In genomic region chr5:120619201-120619600, GRCm38 (mm10) we compare ENCODE assay signal across 9 mouse cellular contexts. TPM values are rescaled to one million over a fixed set of nuclear protein-coding genes. Genes with fewer than 3 reads are reported as not detected.
DNase-seq lines count a peak whose midpoint lies in the region; ATAC-seq and TF ChIP-seq lines count a peak whose summit lies in the region.
"Had no signal": no experiment of that assay in that cellular context is flagged by ENCODE, and none has a peak within 500 bp of the region (broad histone marks: within the 10 kb centered on the region; RNA-seq: fewer than 3 reads in every experiment).

No protein-coding gene starts in this region.

- no peaks in the 10 kb centered on the region for H3K4me1 ChIP-seq in intestine, postnatal 0 days (replicated peaks; ENCODE audit: control insufficient read depth, insufficient read depth, low read length)
- no peaks in the 10 kb centered on the region for H3K4me1 ChIP-seq in intestine, embryonic 16.5 days (ENCODE audit: control insufficient read depth, insufficient read depth, low read length)
- no peaks in the 10 kb centered on the region for H3K4me1 ChIP-seq in MEL (ENCODE audit: control insufficient read depth in 1 of 2, insufficient read depth in 2 of 2, low read length in 2 of 2)
- H3K4me1 ChIP-seq in liver, embryonic 13.5 days (replicated peaks), result peaks cover 4% of the 10 kb centered on the region

- H3K9me3 ChIP-seq in intestine, postnatal 0 days (ENCODE audit: control insufficient read depth), result no peaks in the 10 kb centered on the region
- H3K9me3 ChIP-seq in intestine, embryonic 16.5 days (ENCODE audit: control insufficient read depth, low read length), result peaks cover 5% of the 10 kb centered on the region; the same call in 1 of the 2 replicates
- H3K9me3 ChIP-seq in MEL (replicated peaks; ENCODE audit: insufficient read depth, low read length), result no peaks in the 10 kb centered on the region
- peaks cover 6% of the 10 kb centered on the region for H3K9me3 ChIP-seq in liver, embryonic 13.5 days (replicated peaks)

- no peak for TF ChIP-seq EP300 in MEL (IDR thresholded peaks at IDR 0.05; ENCODE audit: low read depth in 1 of 2, low read length in 2 of 2)

- no peak for ATAC-seq in intestine, postnatal 0 days
- ATAC-seq in intestine, embryonic 16.5 days, result no peak
- no peak for ATAC-seq in liver, embryonic 13.5 days (ENCODE audit: low read depth)

- no peak overlapping the region for H3K9ac ChIP-seq in intestine, postnatal 0 days (ENCODE audit: low read depth, low read length)
- H3K9ac ChIP-seq in intestine, embryonic 16.5 days (ENCODE audit: low read depth, low read length), result no peak overlapping the region
- H3K9ac ChIP-seq in MEL (ENCODE audit: control insufficient read depth, low read depth, low read length, poor library complexity, severe bottlenecking), result no peak overlapping the region
- H3K9ac ChIP-seq in liver, embryonic 13.5 days, result no peak overlapping the region

- no peak for TF ChIP-seq POLR2A in MEL (IDR thresholded peaks at IDR 0.05; ENCODE audit: control insufficient read depth in 1 of 2, insufficient read depth in 1 of 2, low read depth in 1 of 2, low read length in 2 of 2, poor library complexity in 1 of 2)

- H3K4me3 ChIP-seq in intestine, postnatal 0 days (ENCODE audit: low read depth, low read length), result no peak overlapping the region
- H3K4me3 ChIP-seq in intestine, embryonic 16.5 days (ENCODE audit: low read length), result no peak overlapping the region
- H3K4me3 ChIP-seq in C2C12 (ENCODE audit: insufficient read depth, poor library complexity, severe bottlenecking) (no peak overlapping the region), MEL (ENCODE audit: control insufficient read depth in 1 of 2, insufficient read depth in 1 of 2, low read depth in 2 of 2, low read length in 2 of 2) (no peak overlapping the region)
- H3K4me3 ChIP-seq in liver, embryonic 13.5 days (replicated peaks), result no peak overlapping the region

- no peak overlapping the region for H3ac ChIP-seq in C2C12 (ENCODE audit: control insufficient read depth, insufficient read length, low read depth)

- 25% methylated on average over 5 of the region's 5 CpGs for WGBS in intestine, postnatal 0 days
- 15% methylated on average over 5 of the region's 5 CpGs for WGBS in intestine, embryonic 16.5 days
- WGBS in liver, embryonic 13.5 days (ENCODE audit: insufficient replicate concordance), result 17% methylated on average over 5 of the region's 5 CpGs

- no peaks in the 10 kb centered on the region for H3K27me3 ChIP-seq in intestine, postnatal 0 days (replicated peaks; ENCODE audit: control insufficient read depth, insufficient read depth, low read length)
- H3K27me3 ChIP-seq in intestine, embryonic 16.5 days (replicated peaks; ENCODE audit: control insufficient read depth, insufficient read depth, low read length), result no peaks in the 10 kb centered on the region
- no peaks in the 10 kb centered on the region for H3K27me3 ChIP-seq in C2C12 (ENCODE audit: control insufficient read depth, insufficient read depth, insufficient read length)
- no peaks in the 10 kb centered on the region for H3K27me3 ChIP-seq in MEL (ENCODE audit: control insufficient read depth in 1 of 2, insufficient read depth in 2 of 2, low read length in 2 of 2)
- H3K27me3 ChIP-seq in liver, embryonic 13.5 days, result no peaks in the 10 kb centered on the region

- H3K79me2 ChIP-seq in C2C12 (ENCODE audit: control insufficient read depth, insufficient read depth) (peaks cover 33% of the 10 kb centered on the region), MEL (ENCODE audit: control insufficient read depth, insufficient read depth, low read length, poor library complexity) (peaks cover 11% of the 10 kb centered on the region)

- H3K79me3 ChIP-seq in C2C12 (ENCODE audit: low read depth), result peaks cover 23% of the 10 kb centered on the region

- H3K36me3 ChIP-seq in intestine, postnatal 0 days (ENCODE audit: control insufficient read depth, insufficient read depth), result peaks cover 74% of the 10 kb centered on the region
- H3K36me3 ChIP-seq in intestine, embryonic 16.5 days (ENCODE audit: control insufficient read depth, insufficient read depth, low read length), result peaks cover 44% of the 10 kb centered on the region
- peaks cover 51% of the 10 kb centered on the region for H3K36me3 ChIP-seq in C2C12 (ENCODE audit: control insufficient read depth, insufficient read depth)
- peaks cover 0 to 7% of the 10 kb centered on the region in 2 experiments; a peak in 2 of 4 replicates for H3K36me3 ChIP-seq in MEL (ENCODE audit: control insufficient read depth in 1 of 2, insufficient read depth in 2 of 2, low read length in 2 of 2)
- H3K36me3 ChIP-seq in liver, embryonic 13.5 days, result peaks cover 94% of the 10 kb centered on the region

- H3K4me2 ChIP-seq in intestine, postnatal 0 days (replicated peaks; ENCODE audit: low read depth), result no peak overlapping the region
- no peak overlapping the region for H3K4me2 ChIP-seq in intestine, embryonic 16.5 days (ENCODE audit: low read depth, low read length)
- no peak overlapping the region for H3K4me2 ChIP-seq in liver, embryonic 13.5 days

- no peak overlapping the region for H3K27ac ChIP-seq in intestine, postnatal 0 days (ENCODE audit: low read depth, low read length)
- H3K27ac ChIP-seq in intestine, embryonic 16.5 days (ENCODE audit: low read length), result no peak overlapping the region
- H3K27ac ChIP-seq in MEL (ENCODE audit: control insufficient read depth, low read depth, low read length), result no peak overlapping the region
- H3K27ac ChIP-seq in liver, embryonic 13.5 days, result no peak overlapping the region
- H3K27ac ChIP-seq: macrophage had no signal

- DNase-seq in MEL (ENCODE audit: low read depth, low spot score), result peak; percentile 75
- DNase-seq in cerebellum, postnatal 36 days, result peak; percentile 81 to 82
- peak; percentile 46 for DNase-seq in liver, embryonic 13.5 days
- peak; percentile 80 to 90 for DNase-seq in spleen, postnatal 10 days (ENCODE audit: low spot score in 2 of 2)
- no peak for DNase-seq in gastrocnemius, adult 8-10 months (ENCODE audit: low spot score in 2 of 2)

- TF ChIP-seq CTCF in intestine, postnatal 0 days (IDR thresholded peaks at IDR 0.05; ENCODE audit: low read depth), result peak; percentile 88
- TF ChIP-seq CTCF in C2C12 (IDR thresholded peaks at IDR 0.05; ENCODE audit: control insufficient read depth, insufficient read depth, insufficient read length), result peak; percentile 72
- peak; percentile 92 to 98 (median 94) for TF ChIP-seq CTCF in MEL (IDR thresholded peaks at IDR 0.05 in 2 of 3, conservative IDR thresholded peaks at IDR 0.05 in 1 of 3; ENCODE audit: control insufficient read depth in 1 of 3, insufficient read depth in 1 of 3, low read depth in 2 of 3, low read length in 3 of 3, poor library complexity in 1 of 3, severe bottlenecking in 1 of 3)

- TF ChIP-seq RAD21 in MEL (IDR thresholded peaks at IDR 0.05; ENCODE audit: low read depth, low read length), result peak; percentile 35

RNA-seq across cellular contexts. Expression of gene Ddx54, which starts 6.7 kb away (rescaled TPM):
- 19.9 and 20.9 TPM in 2 replicates for polyA plus RNA-seq in intestine, postnatal 0 days (2015; fragmentation: Nextera tagmentation; extraction: Ambion mirVana)
- polyA plus RNA-seq in intestine, embryonic 16.5 days (2015; fragmentation: Nextera tagmentation; extraction: Ambion mirVana), result 50.8 and 51.4 TPM in 2 replicates
- polyA plus RNA-seq in C2C12 (2012; fragmentation: generic; extraction: Trizol) (50.2 TPM), MEL (2012; ENCODE audit: insufficient read depth in 1 of 2, insufficient read length in 2 of 2, low read depth in 1 of 2, low replicate concordance in 2 of 2, missing spikeins in 1 of 2) (10 to 100 TPM in 1 of 2 experiments, not detected in 1; 99.9 TPM)
- total RNA-seq in MEL (2012; rRNA removed), result 73.8 and 74.8 TPM in 2 replicates
- 22.9 and 26.0 TPM in 2 replicates for polyA plus RNA-seq in liver, embryonic 13.5 days (2015; fragmentation: Nextera tagmentation; extraction: Ambion mirVana)
- total RNA-seq in gastrocnemius, adult 8-10 months (2022), result 10 to 100 TPM; 16.7 to 19.7 (median 17.3) TPM

RNA-seq across cellular contexts. Expression of gene Rita1, which starts 6.8 kb away (rescaled TPM):
- polyA plus RNA-seq in intestine, postnatal 0 days (2015; fragmentation: Nextera tagmentation; extraction: Ambion mirVana), result 6.1 and 7.5 TPM in 2 replicates
- 12.7 and 12.8 TPM in 2 replicates for polyA plus RNA-seq in intestine, embryonic 16.5 days (2015; fragmentation: Nextera tagmentation; extraction: Ambion mirVana)
- 17.2 TPM for polyA plus RNA-seq in C2C12 (2012; fragmentation: generic; extraction: Trizol)
- total RNA-seq in MEL (2012; rRNA removed), result 14.0 and 18.1 TPM in 2 replicates
- 10 to 100 TPM in 1 of 2 experiments, not detected in 1; 22.1 TPM for polyA plus RNA-seq in MEL (2012; ENCODE audit: insufficient read depth in 1 of 2, insufficient read length in 2 of 2, low read depth in 1 of 2, low replicate concordance in 2 of 2, missing spikeins in 1 of 2)
- polyA plus RNA-seq in liver, embryonic 13.5 days (2015; fragmentation: Nextera tagmentation; extraction: Ambion mirVana), result 5.7 and 6.5 TPM in 2 replicates
- total RNA-seq in gastrocnemius, adult 8-10 months (2022), result 1 to 10 TPM; 4.9 to 8.3 (median 6.4) TPM

RNA-seq across cellular contexts. Expression of gene Cfap73, which starts 14.8 kb away (rescaled TPM):
- polyA plus RNA-seq in intestine, postnatal 0 days (2015; fragmentation: Nextera tagmentation; extraction: Ambion mirVana), result not detected in 2 replicates
- 0.24 TPM in 1 of 2 replicates, not detected in the other for polyA plus RNA-seq in intestine, embryonic 16.5 days (2015; fragmentation: Nextera tagmentation; extraction: Ambion mirVana)
- polyA plus RNA-seq in C2C12 (2012; fragmentation: generic; extraction: Trizol) (not detected), MEL (2012; ENCODE audit: insufficient read depth in 1 of 2, insufficient read length in 2 of 2, low read depth in 1 of 2, low replicate concordance in 2 of 2, missing spikeins in 1 of 2) (under 1 TPM in 1 of 2 experiments, not detected in 1; 0.25 TPM)
- total RNA-seq in MEL (2012; rRNA removed), result not detected in 2 replicates
- not detected in 2 replicates for polyA plus RNA-seq in liver, embryonic 13.5 days (2015; fragmentation: Nextera tagmentation; extraction: Ambion mirVana)
- total RNA-seq in gastrocnemius, adult 8-10 months (2022), result not detected
- polyA plus RNA-seq: macrophage had no signal

RNA-seq across cellular contexts. Expression of gene Rasal1, which starts 29.4 kb away (rescaled TPM):
- polyA plus RNA-seq in intestine, postnatal 0 days (2015; fragmentation: Nextera tagmentation; extraction: Ambion mirVana), result 3.0 and 5.1 TPM in 2 replicates
- polyA plus RNA-seq in intestine, embryonic 16.5 days (2015; fragmentation: Nextera tagmentation; extraction: Ambion mirVana), result 1.8 and 1.9 TPM in 2 replicates
- polyA plus RNA-seq in C2C12 (2012; fragmentation: generic; extraction: Trizol) (not detected), MEL (2012; ENCODE audit: insufficient read depth in 1 of 2, insufficient read length in 2 of 2, low read depth in 1 of 2, low replicate concordance in 2 of 2, missing spikeins in 1 of 2) (1 to 10 TPM in 1 of 2 experiments, not detected in 1; 4.5 TPM)
- total RNA-seq in MEL (2012; rRNA removed), result 0.26 and 0.69 TPM in 2 replicates
- polyA plus RNA-seq in liver, embryonic 13.5 days (2015; fragmentation: Nextera tagmentation; extraction: Ambion mirVana), result 0.18 and 0.22 TPM in 2 replicates
- not detected for total RNA-seq in gastrocnemius, adult 8-10 months (2022)
- polyA plus RNA-seq: macrophage had no signal

RNA-seq across cellular contexts. Expression of gene Iqcd, which starts 30.4 kb away (rescaled TPM):
- polyA plus RNA-seq in intestine, postnatal 0 days (2015; fragmentation: Nextera tagmentation; extraction: Ambion mirVana), result 0.30 and 0.47 TPM in 2 replicates
- 0.17 and 0.27 TPM in 2 replicates for polyA plus RNA-seq in intestine, embryonic 16.5 days (2015; fragmentation: Nextera tagmentation; extraction: Ambion mirVana)
- 0.33 TPM for polyA plus RNA-seq in C2C12 (2012; fragmentation: generic; extraction: Trizol)
- 0.62 and 1.1 TPM in 2 replicates for total RNA-seq in MEL (2012; rRNA removed)
- polyA plus RNA-seq in MEL (2012; ENCODE audit: insufficient read depth in 1 of 2, insufficient read length in 2 of 2, low read depth in 1 of 2, low replicate concordance in 2 of 2, missing spikeins in 1 of 2), result 1 to 10 TPM in 1 of 2 experiments, not detected in 1; 2.2 TPM
- 1.8 and 1.9 TPM in 2 replicates for polyA plus RNA-seq in liver, embryonic 13.5 days (2015; fragmentation: Nextera tagmentation; extraction: Ambion mirVana)
- total RNA-seq in gastrocnemius, adult 8-10 months (2022), result not detected

Comparison
In these comparisons a context has a peak if more than half of its experiments do, and no peak if none do; other contexts are left out.
1. DNase-seq: peak in MEL (single experiment), cerebellum, postnatal 36 days (2 of 2), liver, embryonic 13.5 days (single experiment) and spleen, postnatal 10 days (2 of 2); none in gastrocnemius, adult 8-10 months (0 of 2).
2. Peak in every context shown above with its lines, with median percentiles within 50 percentile points of each other: CTCF ChIP-seq.